Mouse (Mus musculus): ENCODE data around the gene Rtf1. TPM values are rescaled to one million over a fixed set of nuclear protein-coding genes. Genes with fewer than 3 reads are reported as not detected.
A peak's percentile ranks its signal among the peaks of the same experiment; 100 is the strongest.

The Rtf1 gene
- total RNA-seq, 1 experiment from 2014 or later = 42.6 TPM

DNA sequence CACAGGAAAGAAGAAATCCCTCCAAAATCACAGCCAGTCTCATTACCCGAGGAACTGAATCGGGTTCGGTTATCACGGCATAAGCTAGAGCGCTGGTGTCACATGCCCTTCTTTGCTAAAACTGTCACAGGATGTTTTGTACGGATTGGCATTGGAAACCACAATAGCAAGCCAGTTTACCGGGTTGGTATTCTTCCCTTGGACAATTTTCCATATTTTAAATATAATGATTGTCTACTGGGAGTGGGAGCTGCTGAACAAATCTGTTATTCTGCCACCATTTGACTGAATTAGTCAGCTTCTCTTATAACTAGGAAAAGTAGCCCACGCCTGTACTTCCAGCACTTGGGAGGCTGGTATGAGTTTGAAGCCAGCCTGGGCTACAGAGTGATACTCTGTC is 46.2 kb downstream of the Rtf1 start:
- no peak for ATAC-seq (replicated peaks; ENCODE audit: low read depth, poor library complexity, severe bottlenecking)

DNA sequence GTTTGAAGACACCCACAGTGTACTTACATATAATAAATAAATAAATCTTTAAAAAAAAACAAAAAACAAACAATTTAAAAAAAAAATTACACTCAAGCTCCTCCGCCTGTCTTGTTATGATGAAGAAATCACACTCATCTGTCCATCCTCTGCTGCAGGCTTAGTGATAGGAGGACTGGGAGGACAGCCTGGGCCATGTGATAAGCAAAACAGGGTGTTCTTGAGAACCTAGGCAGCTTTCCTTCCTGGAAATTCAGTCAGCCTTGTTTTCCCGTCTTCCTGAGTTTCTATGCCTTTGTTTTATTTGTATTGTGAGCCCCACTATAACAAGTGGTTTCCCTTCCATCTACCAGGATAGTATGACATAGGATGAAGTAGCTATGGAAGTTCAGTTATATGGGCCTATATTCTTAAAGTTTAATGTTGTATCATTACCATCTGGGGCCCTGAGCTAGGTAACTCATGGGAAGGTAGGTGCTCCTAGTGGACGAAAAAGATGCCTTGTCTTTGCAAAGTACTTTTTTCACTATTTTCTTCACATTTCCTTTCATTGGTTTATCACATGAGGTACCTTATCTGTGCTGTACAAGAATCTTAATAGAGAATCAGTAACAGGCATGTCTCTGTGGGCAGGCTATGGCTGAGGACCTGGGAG is 53.0 kb downstream of the Rtf1 start:
- no peak for ATAC-seq (replicated peaks; ENCODE audit: low read depth, poor library complexity, severe bottlenecking)

DNA sequence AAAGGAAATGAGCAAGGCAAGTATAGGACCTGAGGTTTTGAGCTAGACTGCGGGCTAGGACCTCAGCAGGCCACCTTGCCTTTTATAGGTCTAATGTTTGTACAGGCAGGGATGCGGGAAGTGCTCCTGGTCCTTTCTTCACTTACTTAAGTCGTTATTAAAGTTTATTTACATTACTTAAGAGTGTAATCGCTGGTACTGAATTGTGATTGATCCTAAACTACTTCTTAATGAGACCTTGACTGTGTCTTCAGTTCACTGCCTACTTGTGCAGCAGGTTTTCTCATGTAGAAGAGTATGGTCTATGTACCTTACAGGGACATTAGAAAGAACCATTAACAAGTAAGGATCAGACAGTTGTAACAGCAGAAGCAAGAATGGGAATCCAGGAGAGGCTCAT is 55.9 kb downstream of the Rtf1 start:
- ATAC-seq (replicated peaks; ENCODE audit: low read depth, poor library complexity, severe bottlenecking) = no peak

DNA sequence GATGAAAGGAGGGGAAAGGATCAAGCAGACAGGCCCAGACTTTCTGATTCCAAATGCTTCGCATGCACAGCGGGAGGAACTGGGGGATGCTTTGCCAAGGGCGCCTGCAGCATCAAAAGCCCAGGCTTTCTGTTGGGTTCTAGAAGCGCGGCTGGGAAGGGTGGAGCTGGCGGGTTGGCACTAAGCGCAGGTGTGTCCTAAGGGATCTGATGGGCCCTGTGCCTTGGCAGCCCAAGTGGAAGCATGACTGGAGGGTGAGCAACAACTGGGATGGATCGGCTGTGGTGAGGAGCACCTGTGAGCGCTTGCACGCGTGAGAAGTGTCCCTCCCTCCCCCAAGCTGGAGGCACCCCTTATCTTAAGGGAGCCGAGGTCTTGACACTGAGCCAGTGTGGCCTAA is 62.3 kb downstream of the Rtf1 start:
- ATAC-seq (replicated peaks; ENCODE audit: low read depth, poor library complexity, severe bottlenecking) = no peak

DNA sequence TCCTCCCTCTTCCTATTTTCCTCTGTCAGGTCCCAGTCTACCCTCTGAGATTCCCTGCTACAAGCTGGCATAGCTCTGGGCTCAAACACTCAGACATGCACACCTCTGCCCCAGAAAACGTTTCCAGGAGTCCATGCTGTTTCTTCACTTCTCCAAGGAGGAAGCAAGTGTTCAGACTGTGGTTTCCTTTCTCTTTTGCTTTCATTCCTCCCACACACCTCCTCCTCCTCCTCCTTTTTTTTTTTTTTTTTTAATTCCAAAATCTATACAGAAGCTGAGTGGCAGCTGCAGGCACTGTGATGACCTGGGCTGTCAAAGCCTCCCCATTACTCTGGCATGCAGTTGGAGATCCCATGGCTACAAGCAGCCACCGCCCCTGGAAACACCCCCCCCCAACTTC is 65.7 kb downstream of the Rtf1 start:
- ATAC-seq (replicated peaks; ENCODE audit: low read depth, poor library complexity, severe bottlenecking) = peak; percentile 16

DNA sequence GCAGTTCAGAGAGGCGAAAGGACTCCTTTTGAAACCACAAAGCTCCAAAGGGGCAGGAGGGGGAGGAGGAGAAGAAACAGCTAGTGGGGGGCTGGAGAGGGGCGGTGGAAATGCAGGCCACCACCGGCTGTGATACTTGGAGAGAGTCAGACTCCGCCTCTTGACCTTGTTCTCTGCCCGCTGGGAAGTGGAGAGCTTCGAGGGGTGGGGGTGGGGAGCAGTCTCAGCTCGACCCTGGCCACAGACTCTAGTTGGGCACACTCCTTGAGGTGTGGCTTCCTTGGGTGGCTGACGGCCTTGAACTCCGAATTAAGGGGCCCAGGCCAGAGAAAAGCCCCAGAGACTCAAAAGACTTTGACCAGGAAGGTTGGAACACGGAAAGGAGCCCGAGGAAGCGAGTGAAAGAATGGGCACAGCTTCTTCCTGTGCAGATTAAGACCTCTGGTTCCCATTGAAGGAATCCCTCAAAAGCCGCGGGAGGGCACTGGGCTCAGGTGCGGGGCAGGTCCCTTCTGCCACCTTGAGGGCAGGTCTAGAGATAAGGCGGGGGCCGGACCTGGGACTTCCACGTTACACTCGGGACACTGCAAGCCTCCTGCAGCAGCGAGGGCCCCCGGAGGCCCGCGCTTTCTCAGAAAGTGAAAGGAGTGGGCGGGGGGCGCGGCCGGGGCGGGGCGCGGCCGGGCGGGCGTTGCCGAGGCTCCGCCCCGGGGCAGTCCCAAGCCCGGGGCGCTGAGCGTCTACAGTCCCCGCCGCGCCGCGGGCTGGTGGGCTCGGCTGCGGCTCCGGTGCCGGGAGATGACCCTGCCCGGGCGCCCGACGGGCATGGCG is 66.9 kb downstream of the Rtf1 start, which contains the start of gene Itpka:
Gene Itpka, plus strand, starts transcription at position 757 of the 831 bp plus-strand sequence.
- peak; percentile 44 for ATAC-seq (replicated peaks; ENCODE audit: low read depth, poor library complexity, severe bottlenecking)

DNA sequence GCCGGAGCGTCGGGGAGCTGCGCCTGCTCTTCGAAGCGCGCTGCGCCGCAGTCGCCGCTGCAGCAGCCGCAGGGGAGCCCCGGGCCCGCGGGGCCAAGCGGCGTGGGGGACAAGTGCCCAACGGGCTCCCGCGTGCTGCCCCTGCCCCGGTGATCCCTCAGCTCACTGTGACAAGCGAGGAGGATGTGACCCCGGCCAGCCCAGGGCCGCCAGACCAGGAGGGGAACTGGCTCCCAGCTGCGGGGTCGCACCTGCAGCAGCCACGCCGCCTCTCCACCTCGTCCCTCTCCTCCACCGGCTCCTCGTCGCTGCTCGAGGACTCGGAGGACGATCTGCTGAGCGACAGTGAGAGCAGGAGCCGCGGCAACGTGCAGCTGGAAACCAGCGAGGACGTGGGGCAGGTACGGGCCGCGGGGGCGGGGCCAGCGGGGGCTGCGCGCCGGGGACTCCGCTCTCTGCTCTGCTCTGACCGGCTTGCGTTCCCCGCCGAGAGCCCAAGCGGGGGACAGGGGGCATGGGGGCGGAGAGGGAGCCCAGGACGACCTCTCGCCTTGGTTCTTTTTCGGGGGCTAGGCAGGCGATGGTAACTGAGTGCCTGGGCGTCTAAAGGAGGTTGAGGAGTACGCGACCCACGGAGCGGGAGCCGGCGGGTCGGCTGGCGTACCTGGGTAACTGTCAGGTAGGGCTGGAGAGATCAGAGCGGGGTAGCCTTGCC is 67.8 kb downstream of the Rtf1 start:
- ATAC-seq (replicated peaks; ENCODE audit: low read depth, poor library complexity, severe bottlenecking) = no peak

DNA sequence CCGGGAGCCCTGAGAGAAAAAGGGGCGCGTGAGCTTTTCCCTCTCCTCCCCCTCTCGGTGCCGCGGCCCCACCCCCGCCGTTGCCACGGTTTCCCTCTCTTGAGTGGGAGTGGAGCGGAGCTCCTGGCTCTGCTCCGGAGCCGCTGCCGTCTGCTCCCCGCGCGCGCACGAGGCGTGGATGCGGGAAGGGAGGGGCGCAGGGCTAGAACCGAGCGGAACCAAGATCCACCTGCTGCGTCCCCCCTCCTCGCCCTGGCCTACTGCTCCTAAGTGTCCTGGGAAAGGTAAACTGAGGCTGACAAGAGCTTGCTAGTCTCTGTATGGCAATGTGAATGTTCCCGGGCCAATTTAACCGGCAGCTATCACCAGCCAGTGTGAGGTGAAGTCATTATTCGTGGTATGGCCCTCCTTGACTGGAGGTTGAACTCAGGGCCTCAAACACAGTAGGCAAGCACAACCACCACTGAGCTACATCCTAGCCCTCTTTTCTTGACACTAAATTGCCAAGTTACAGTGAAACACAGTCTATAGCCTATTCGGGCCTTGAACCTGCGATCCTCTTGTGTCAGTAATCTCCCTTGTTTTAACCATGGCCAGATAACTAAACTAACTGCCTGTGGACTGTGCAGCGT is 68.4 kb downstream of the Rtf1 start:
- ATAC-seq (replicated peaks; ENCODE audit: low read depth, poor library complexity, severe bottlenecking) = no peak

DNA sequence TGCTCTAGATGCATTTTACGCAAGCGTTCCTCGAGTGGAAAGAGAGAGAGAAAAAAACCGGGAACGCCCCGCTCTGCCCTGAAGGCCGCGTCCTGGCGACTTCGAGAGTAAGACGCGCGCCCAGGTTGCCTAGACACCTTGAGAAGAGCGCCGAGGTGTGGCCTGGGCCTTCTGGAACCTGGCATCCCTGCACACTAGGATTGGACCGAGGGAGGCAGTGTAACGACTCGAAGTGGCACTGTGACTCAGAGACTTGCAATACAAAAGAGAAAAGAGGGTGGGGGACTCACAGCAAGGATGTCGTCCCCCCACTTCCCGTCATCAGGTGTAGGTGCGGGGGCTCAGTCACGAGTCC is 68.9 kb downstream of the Rtf1 start:
- no peak for ATAC-seq (replicated peaks; ENCODE audit: low read depth, poor library complexity, severe bottlenecking)

DNA sequence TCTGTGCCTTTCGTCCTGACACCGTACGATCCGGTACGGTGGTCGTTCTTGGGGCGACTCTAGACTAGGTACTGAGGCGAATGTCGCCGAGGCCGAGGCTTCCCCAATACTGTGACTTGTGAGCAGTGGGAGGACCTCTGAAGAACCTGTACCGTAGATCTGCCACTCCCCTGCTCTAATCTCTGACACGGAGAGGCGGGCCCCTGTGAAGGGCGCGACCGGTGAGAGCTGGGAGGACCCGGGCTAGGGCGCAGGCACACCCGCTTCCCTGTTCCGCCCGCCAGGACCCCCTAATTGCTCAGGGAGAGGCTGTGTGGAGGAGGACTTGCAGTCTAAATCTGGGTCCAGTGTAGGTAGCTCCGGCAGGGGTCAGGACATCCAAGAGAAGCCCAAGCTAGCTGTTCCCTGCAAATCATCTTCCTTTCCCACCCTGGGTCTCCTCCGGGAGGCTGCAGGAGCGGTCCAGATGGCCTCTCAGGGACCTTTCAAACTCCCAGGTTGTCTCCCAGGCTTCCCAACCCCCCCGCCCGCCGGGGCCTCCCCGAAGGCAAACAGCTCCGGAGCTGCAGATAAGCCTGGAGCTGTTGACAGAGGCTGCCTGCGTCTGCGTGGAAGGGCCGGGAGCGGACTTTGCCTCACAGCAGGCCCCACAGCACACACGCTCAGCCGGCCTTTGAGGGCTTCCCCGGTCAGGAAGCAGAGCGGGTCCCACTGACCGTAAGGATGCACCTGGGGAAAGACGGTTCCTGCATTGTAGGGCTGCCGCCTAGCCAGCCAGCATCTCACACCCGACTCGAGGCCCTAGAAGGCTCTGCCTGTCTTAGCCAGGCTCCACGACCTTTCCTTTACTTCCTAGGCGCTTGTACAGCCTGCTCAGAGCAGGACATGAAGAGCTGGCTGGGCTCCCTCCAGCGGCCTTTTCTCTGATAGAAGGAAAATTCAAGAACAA is 69.6 kb downstream of the Rtf1 start:
- peak; percentile 28 for ATAC-seq (replicated peaks; ENCODE audit: low read depth, poor library complexity, severe bottlenecking)

DNA sequence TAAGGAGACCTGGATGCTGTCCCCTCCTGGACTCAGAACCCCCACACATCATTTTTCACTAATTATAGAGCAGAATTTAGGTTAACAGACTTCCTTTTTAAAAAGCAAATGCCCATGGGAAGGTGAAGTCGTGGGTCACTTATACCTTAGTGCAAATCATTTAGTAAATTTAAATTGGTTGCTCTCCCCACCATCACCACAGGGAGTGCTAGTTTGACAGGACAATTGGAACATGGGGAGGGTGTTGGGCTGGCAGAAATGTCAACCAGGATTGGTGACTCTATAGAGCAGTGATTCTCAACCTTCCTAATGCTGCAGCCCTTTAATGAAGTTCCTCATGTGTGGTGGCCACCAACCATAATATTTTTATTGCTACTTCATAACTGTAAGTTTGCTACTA is 70.4 kb downstream of the Rtf1 start:
- ATAC-seq (replicated peaks; ENCODE audit: low read depth, poor library complexity, severe bottlenecking) = 0 out of 2 replicates have a peak, but pooled peaks have one; percentile 19

DNA sequence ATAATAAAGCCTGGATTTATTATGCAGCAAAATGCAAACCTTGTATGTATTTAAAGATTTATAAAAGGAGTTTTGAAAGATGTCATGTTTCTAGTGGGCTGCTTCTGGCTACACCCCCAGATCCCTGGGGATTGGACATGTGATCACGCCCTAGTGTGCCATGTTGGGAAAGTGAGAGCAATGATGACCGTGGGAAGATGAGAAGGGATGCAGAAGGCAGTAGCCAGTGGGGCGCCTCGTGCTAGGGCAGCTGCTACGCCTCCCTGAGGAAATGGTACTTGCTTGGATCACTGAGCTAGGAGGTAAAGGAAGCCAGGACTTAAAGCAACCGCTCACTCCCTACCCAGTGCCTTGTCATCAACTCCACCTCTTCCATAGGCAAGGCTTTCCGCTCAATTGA is 72.7 kb downstream of the Rtf1 start:
- ATAC-seq (replicated peaks; ENCODE audit: low read depth, poor library complexity, severe bottlenecking) = no peak

DNA sequence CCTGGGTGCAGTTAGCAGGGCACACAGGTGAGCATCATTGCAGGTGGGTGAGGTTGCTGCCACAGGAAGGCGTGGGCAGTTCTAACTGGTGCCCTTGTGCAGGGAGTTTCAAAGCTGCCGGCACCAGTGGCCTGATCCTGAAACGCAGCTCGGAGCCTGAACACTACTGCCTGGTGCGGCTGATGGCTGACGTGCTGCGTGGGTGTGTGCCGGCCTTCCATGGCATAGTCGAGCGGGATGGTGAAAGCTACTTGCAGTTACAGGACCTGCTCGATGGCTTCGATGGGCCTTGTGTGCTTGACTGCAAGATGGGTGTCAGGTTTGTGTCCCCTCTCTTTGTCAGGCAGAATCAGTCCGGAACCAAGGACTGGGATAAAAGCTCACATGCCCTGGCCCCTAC is 74.4 kb downstream of the Rtf1 start:
- ATAC-seq (replicated peaks; ENCODE audit: low read depth, poor library complexity, severe bottlenecking) = no peak

DNA sequence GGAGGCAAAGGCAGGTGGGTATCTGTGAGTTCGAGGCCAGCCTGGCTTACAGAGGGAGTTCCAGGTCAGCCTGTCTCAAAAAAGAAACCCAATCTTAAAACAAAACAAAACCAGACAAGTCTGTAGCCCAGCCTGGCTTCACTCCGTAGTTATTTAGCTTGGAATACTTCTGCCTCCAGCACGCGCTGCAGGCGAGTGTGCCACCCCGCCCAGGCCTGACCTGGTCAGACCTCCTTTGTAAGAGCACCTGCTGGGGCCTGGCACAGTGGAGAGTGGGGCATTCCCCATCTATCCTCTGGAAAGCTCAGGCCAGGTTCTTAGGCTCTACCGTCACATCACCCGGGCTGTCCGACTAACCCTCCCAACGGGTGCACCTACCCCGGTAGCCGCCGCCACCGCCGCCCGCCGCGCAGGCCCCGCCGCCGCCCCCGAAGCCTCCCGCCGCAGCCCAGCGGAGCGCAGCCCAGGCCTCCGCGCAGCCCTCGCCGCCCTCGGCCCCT is 82.8 kb downstream of the Rtf1 start:
- no peak for ATAC-seq (replicated peaks; ENCODE audit: low read depth, poor library complexity, severe bottlenecking)

DNA sequence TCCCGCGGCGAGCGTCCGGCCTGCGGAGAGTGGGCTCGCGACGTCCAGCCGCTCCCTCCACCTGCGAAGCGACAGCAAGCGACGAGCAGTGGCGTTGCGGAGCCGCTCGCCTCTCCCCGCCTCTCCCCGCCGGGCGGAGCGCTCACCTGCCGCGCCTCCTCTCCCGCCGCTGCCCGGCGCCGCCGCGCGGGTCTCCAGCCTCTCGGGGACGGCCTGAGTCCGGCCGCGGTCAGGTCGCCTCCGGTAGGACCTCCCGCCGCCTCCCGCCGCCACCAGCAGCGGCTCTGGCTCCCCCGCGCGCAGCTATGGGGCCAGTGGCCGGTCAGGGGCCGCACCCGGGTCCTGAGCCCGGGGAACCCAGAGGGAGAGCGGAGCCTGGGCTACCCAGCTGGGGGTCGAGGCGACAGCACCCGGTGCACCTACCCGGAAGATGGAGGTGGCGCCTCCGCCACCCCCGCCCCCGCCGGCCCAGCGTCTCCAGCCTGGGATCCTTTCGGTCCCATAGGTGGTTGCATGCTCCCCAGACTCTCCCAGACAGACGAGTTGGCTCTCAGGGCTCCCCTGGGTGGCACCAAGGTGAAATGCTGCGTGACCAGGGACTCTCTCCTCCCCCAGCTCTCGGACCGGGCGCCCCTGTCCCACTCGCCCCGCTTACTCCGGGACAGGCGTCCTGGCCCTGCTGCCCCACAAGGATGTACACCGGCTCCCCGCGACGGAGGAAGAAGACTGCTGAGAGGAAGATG is 83.4 kb downstream of the Rtf1 start:
- ATAC-seq (replicated peaks; ENCODE audit: low read depth, poor library complexity, severe bottlenecking) = peak; percentile 5

DNA sequence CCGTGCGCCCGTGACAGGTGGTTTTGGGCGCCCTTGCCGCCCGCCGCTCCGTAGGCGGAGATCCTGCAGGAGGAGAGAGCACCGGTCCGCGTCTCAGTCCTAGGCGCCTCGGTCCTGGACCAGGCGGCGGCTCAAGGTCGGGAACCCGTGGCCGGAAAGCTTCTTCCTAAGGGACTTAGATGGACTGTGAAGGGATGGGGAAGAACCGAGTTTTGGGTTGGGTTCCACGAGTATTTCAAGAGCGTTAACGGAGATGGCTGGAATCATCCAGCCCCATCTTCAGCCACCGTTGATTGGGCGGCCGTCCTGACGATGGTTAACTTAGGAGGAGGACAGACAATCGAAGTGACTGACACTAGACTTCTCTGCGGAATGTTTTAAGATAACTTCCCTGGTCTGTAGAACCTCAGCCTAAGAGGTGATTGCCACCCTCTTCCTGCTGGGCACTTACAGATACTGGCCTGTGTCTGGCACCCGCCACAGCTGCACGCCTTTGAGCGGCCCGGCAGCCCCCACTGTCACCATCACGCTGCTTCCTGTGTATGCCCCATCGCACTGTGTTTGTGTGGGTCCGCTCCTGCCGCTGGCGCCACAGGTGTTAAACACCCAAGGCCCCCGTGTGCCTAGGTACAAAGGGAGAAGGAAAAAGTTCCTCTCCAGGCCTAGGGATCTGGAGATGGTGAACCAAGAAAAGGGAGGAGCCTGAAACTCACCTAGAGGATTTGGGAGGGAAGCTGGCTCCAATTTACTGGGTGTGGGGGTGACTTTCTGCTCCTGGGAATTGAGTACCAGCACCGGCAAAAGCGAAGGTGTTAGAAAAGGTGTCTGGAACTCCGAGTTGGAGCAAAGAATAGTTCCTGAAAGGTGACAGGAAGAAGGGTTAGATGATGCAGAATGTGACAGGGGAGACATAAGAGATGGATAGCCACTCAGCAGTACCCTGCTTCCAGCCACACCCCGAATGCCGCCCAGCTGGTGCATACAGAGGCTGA is 84.3 kb downstream of the Rtf1 start:
- ATAC-seq (replicated peaks; ENCODE audit: low read depth, poor library complexity, severe bottlenecking) = peak; percentile 62

DNA sequence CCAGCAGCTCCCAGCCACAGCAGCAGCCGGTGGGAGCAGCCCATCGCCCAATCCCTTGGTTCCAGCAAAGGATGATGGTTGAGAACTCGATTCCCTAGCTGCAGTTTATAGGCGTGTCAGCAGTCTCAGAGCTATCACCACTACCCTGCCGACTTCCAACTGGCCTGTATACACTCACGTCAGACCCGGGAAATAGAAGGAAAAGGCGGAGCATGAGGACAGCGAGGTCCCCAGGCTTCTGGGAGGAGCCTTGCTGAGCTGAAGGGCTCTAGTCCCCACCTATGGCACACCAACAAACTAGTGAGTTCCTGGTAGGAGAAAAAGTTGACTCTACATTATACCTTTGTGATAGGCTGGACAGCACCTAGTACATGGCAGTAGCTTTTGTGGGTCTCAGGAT is 85.4 kb downstream of the Rtf1 start, which contains the start of gene Ltk:
Gene Ltk, minus strand, starts transcription at position 181 of the 400 bp plus-strand sequence.
- no peak for ATAC-seq (replicated peaks; ENCODE audit: low read depth, poor library complexity, severe bottlenecking)

All from common myeloid progenitor, adult 5-6 weeks (primary cell).